Mouse (Mus musculus) CH12.LX (cell line): ENCODE data around the gene Gm17387.

ENCODE experiments used
- CHD1 ChIP-seq: IDR thresholded peaks from 2 replicates; pipeline ENCODE4 v1.6.1; 2012; ENCODE audit warnings: low read depth, low read length, improper control_type of control experiment, inconsistent platforms
- CTCF ChIP-seq, 2 experiments: IDR thresholded peaks in 1 of 2; conservative IDR thresholded peaks in 1 of 2; 2 replicates each; pipeline ENCODE4 v1.5.1; 2011 to 2012; ENCODE audit warnings: low read depth in 2 of 2, low read length in 2 of 2, improper control_type of control experiment in 1 of 2, inconsistent platforms in 1 of 2, mild to moderate bottlenecking in 1 of 2, moderate library complexity in 1 of 2
- E2F4 ChIP-seq: IDR thresholded peaks from 2 replicates; pipeline ENCODE4 v1.6.1; 2011; ENCODE audit warnings: low read depth, low read length, improper control_type of control experiment; ENCODE audit not compliant: insufficient replicate concordance
- ETS1 ChIP-seq: conservative IDR thresholded peaks from 2 replicates; pipeline ENCODE4 v1.6.1; 2012; ENCODE audit warnings: low read depth, mild to moderate bottlenecking, inconsistent platforms, low read length, improper control_type of control experiment, moderate library complexity
- IRF4 ChIP-seq: IDR thresholded peaks from 2 replicates; pipeline ENCODE4 v1.6.1; 2014; ENCODE audit warnings: low read depth, mild to moderate bottlenecking, inconsistent platforms, low read length, improper control_type of control experiment
- JUN ChIP-seq: IDR thresholded peaks from 2 replicates; pipeline ENCODE4 v1.6.1; 2011; ENCODE audit warnings: low read depth, mild to moderate bottlenecking, low read length, improper control_type of control experiment, moderate library complexity; ENCODE audit not compliant: insufficient read depth
- JUND ChIP-seq: conservative IDR thresholded peaks from 2 replicates; pipeline ENCODE4 v1.6.1; 2011; ENCODE audit warnings: low read depth, low read length, improper control_type of control experiment
- MAX ChIP-seq: IDR thresholded peaks from 2 replicates; pipeline ENCODE4 v1.6.1; 2011; ENCODE audit warnings: low read length, improper control_type of control experiment
- MAZ ChIP-seq: IDR thresholded peaks from 2 replicates; pipeline ENCODE4 v1.6.1; 2012; ENCODE audit warnings: low read depth, mild to moderate bottlenecking, inconsistent platforms, low read length, improper control_type of control experiment, moderate library complexity
- MEF2A ChIP-seq: IDR thresholded peaks from 2 replicates; pipeline ENCODE4 v1.6.1; 2014; ENCODE audit warnings: low read depth, mild to moderate bottlenecking, inconsistent platforms, low read length, improper control_type of control experiment, borderline replicate concordance
- POLR2A ChIP-seq: IDR thresholded peaks from 2 replicates; pipeline ENCODE4 v1.6.1; 2011; ENCODE audit warnings: low read depth, mild to moderate bottlenecking, improper control_type of control experiment, low read length
- RAD21 ChIP-seq: IDR thresholded peaks from 2 replicates; pipeline ENCODE4 v1.6.1; 2011; ENCODE audit warnings: low read depth, mild to moderate bottlenecking, low read length, improper control_type of control experiment, moderate library complexity
- SMC3 ChIP-seq: IDR thresholded peaks from 2 replicates; pipeline ENCODE4 v1.6.1; 2011; ENCODE audit warnings: low read depth, low read length, improper control_type of control experiment
- TBP ChIP-seq: conservative IDR thresholded peaks from 2 replicates; pipeline ENCODE4 v1.6.1; 2011; ENCODE audit warnings: low read depth, low read length, improper control_type of control experiment

DNA sequence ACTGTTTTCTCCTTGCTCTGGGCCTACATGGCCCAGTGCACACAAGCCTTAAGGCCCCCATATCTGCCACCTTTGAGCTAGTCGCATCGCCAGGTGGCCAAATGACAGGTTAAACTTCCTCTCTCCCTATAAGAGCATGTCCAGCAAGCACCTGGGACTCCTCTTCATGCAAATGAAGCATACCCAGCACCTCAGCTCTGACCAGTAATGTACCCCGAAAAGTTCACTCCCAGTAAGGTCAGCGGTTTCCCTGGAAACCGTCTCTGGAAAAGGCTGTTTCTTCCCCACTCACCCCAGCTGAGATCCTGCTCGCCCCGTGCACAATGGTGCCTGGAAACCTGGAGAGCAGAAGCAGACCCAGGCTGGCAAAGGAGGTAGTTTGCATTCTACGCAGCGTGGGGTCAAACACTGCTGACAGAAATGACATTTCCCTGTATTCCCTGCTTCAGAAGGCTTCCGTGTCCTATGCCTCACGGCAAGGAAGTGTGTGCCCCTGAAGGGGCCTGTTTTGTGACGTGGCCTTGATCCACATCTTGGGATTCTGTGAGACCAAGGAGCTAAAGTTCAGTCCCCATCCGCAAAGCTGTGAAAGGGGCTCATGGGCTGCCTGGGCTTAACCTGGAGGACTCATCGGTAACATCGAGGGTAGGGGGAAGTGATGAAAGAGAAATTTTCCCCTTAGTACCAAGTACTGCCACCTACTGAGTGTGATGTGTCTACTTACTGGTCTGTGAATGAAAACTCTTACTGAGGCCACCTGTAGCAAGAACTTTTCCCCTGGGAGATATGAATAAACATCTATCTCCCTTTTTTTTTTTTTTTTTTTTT, 27.8 kb upstream of the Gm17387 start:
- no peak for TF ChIP-seq ETS1
- TF ChIP-seq E2F4: no peak
- no peak for TF ChIP-seq JUND
- no peak for TF ChIP-seq MEF2A
- no peak for TF ChIP-seq TBP
- TF ChIP-seq RAD21: peak; percentile 10
- no peak for TF ChIP-seq JUN
- no peak for TF ChIP-seq IRF4
- peak; percentile 37; the same call in 1 of the 2 replicates for TF ChIP-seq POLR2A
- peak; percentile 35 for TF ChIP-seq SMC3
- no peak for TF ChIP-seq MAX
- TF ChIP-seq CTCF (conservative IDR thresholded peaks at IDR 0.05 in 1 of 2, IDR thresholded peaks at IDR 0.05 in 1 of 2; ENCODE audit: low read depth in 2 of 2, low read length in 2 of 2): peak in 1 of 2 experiments; percentile 55; a peak in 2 of 4 replicates
- TF ChIP-seq MAZ: no peak
- no peak for TF ChIP-seq CHD1
